Mouse (Mus musculus) B cell, adult 67 days (primary cell): ENCODE measurements around the gene Tmem161b. TPM values are rescaled to one million over a fixed set of nuclear protein-coding genes. Genes with fewer than 3 reads are reported as not detected.

Source experiments
- total RNA-seq, 2 experiments: library from RNA; stranded (reverse); gene quantifications; 4 replicates each; pipeline ENCODE4 v1.2.4; 2023

The Tmem161b gene
- 10 to 100 TPM; 31.1 to 38.1 TPM for total RNA-seq

DNA sequence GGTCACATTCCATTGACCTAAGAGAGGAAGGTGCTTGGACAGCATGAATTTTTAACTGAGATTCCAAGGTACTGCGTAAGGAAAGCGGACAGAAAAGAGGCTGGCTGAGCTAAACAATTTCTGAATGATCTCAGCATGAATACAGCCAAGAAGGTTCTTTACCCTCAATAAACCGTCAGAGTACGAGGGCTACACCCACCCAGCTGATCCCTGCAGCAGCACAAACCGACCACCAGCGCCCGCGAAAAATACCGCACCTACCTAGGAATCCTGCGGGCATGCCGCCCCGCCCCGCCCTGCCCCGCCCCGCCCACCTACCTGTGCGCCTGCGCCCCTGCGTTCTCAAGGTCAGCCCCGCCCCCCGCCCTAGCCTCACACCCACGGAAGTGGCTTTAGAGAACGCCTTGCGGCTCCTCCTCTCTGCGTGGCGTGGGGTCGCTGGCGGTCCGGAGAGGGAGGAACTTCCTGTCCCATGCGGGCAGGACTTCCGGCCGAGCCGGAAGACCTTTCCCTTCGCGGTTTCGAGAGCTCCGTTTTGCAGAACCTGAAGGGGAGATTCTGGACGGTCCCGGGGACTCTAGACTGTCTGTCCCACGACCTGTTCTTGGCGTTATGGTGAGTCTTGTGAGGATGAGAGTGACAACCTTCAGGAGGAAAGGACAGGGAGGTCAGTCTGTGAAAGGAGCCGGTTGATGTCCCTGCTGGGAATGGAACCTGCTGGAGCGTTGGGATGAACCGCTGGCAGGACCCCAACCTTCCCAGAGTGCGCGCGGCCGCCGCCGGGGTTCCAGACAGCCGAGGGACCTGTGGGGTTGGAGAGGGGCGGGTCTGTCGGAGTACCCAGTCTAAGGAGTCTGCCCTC is at the start of gene Tmem161b:
Tmem161b (plus strand) TSS at position 477 of the 862 bp plus-strand sequence.

